Mouse (Mus musculus): Measurements from ENCODE around the gene Spata17.
A peak's percentile ranks its signal among the peaks of the same experiment; 100 is the strongest.

The Spata17 gene

GRCm38 (mm10) chr1:187053862-187054261 lies 161.4 kb downstream of the Spata17 start:
- no peak overlapping the region for H3K4me3 ChIP-seq (replicated peaks; ENCODE audit: low read length)
- TF ChIP-seq NANOG (IDR thresholded peaks at IDR 0.05; ENCODE audit: borderline replicate concordance, low read length) (no peak), POU5F1 (IDR thresholded peaks at IDR 0.05; ENCODE audit: borderline replicate concordance, low read length) (no peak), CTCF (conservative IDR thresholded peaks at IDR 0.05; ENCODE audit: low read length) (no peak)
- H3K9me3 ChIP-seq (ENCODE audit: low read length): no peaks in the 10 kb centered on the region
- H3K4me1 ChIP-seq (replicated peaks; ENCODE audit: low read depth, low read length): no peaks in the 10 kb centered on the region
- no peaks in the 10 kb centered on the region for H3K36me3 ChIP-seq (ENCODE audit: insufficient read depth, low read length)
- H3K27me3 ChIP-seq (ENCODE audit: insufficient read depth, low read length): no peaks in the 10 kb centered on the region

- TF ChIP-seq NANOG (IDR thresholded peaks at IDR 0.05; ENCODE audit: borderline replicate concordance, low read length) (no peak), POU5F1 (IDR thresholded peaks at IDR 0.05; ENCODE audit: borderline replicate concordance, low read length) (no peak), CTCF (conservative IDR thresholded peaks at IDR 0.05; ENCODE audit: low read length) (no peak)
- H3K27me3 ChIP-seq (ENCODE audit: insufficient read depth, low read length): no peaks in the 10 kb centered on the region
These were observed 162.7 kb downstream of the Spata17 start for GRCm38 (mm10) chr1:187052532-187052931.

GRCm38 (mm10) chr1:187051296-187051695 lies 164.0 kb downstream of the Spata17 start:
- no peak for TF ChIP-seq POU5F1 (IDR thresholded peaks at IDR 0.05; ENCODE audit: borderline replicate concordance, low read length)
- TF ChIP-seq CTCF (conservative IDR thresholded peaks at IDR 0.05; ENCODE audit: low read length): no peak
- no peak for TF ChIP-seq NANOG (IDR thresholded peaks at IDR 0.05; ENCODE audit: borderline replicate concordance, low read length)
- Histone ChIP-seq H3K27me3 (ENCODE audit: insufficient read depth, low read length) (no peaks in the 10 kb centered on the region), H3K36me3 (ENCODE audit: insufficient read depth, low read length) (no peaks in the 10 kb centered on the region), H3K4me1 (replicated peaks; ENCODE audit: low read depth, low read length) (no peaks in the 10 kb centered on the region), H3K4me3 (replicated peaks; ENCODE audit: low read length) (no peak overlapping the region), H3K9me3 (ENCODE audit: low read length) (no peaks in the 10 kb centered on the region)

More at GRCm38 (mm10) chr1:187052532-187052931, 162.7 kb downstream of the Spata17 start:
- Histone ChIP-seq H3K4me3 (replicated peaks; ENCODE audit: low read length) (no peak overlapping the region), H3K9me3 (ENCODE audit: low read length) (no peaks in the 10 kb centered on the region), H3K4me1 (replicated peaks; ENCODE audit: low read depth, low read length) (no peaks in the 10 kb centered on the region), H3K36me3 (ENCODE audit: insufficient read depth, low read length) (no peaks in the 10 kb centered on the region)

GRCm38 (mm10) chr1:187048681-187049288 lies 166.5 kb downstream of the Spata17 start:
- no peak for TF ChIP-seq POU5F1 (IDR thresholded peaks at IDR 0.05; ENCODE audit: borderline replicate concordance, low read length)
- no peak for TF ChIP-seq NANOG (IDR thresholded peaks at IDR 0.05; ENCODE audit: borderline replicate concordance, low read length)
- no peak for TF ChIP-seq CTCF (conservative IDR thresholded peaks at IDR 0.05; ENCODE audit: low read length)
- Histone ChIP-seq H3K4me3 (replicated peaks; ENCODE audit: low read length) (no peak overlapping the region), H3K27me3 (ENCODE audit: insufficient read depth, low read length) (no peaks in the 10 kb centered on the region), H3K9me3 (ENCODE audit: low read length) (no peaks in the 10 kb centered on the region), H3K36me3 (ENCODE audit: insufficient read depth, low read length) (no peaks in the 10 kb centered on the region), H3K4me1 (replicated peaks; ENCODE audit: low read depth, low read length) (no peaks in the 10 kb centered on the region)

- no peak overlapping the region for H3K4me3 ChIP-seq (replicated peaks; ENCODE audit: low read length)
- no peak for TF ChIP-seq POU5F1 (IDR thresholded peaks at IDR 0.05; ENCODE audit: borderline replicate concordance, low read length)
- no peaks in the 10 kb centered on the region for H3K4me1 ChIP-seq (replicated peaks; ENCODE audit: low read depth, low read length)
- no peaks in the 10 kb centered on the region for H3K36me3 ChIP-seq (ENCODE audit: insufficient read depth, low read length)
- no peaks in the 10 kb centered on the region for H3K9me3 ChIP-seq (ENCODE audit: low read length)
- H3K27me3 ChIP-seq (ENCODE audit: insufficient read depth, low read length): no peaks in the 10 kb centered on the region
These were observed 170.5 kb downstream of the Spata17 start for GRCm38 (mm10) chr1:187044726-187045125.

GRCm38 (mm10) chr1:187039801-187040200 lies 175.5 kb downstream of the Spata17 start:
- TF ChIP-seq CTCF (conservative IDR thresholded peaks at IDR 0.05; ENCODE audit: low read length) (no peak), POU5F1 (IDR thresholded peaks at IDR 0.05; ENCODE audit: borderline replicate concordance, low read length) (no peak), NANOG (IDR thresholded peaks at IDR 0.05; ENCODE audit: borderline replicate concordance, low read length) (no peak)
- Histone ChIP-seq H3K36me3 (ENCODE audit: insufficient read depth, low read length) (no peaks in the 10 kb centered on the region), H3K4me1 (replicated peaks; ENCODE audit: low read depth, low read length) (no peaks in the 10 kb centered on the region), H3K4me3 (replicated peaks; ENCODE audit: low read length) (no peak overlapping the region), H3K27me3 (ENCODE audit: insufficient read depth, low read length) (no peaks in the 10 kb centered on the region), H3K9me3 (ENCODE audit: low read length) (no peaks in the 10 kb centered on the region)

GRCm38 (mm10) chr1:187035785-187036184 lies 179.5 kb downstream of the Spata17 start:
- Histone ChIP-seq H3K4me1 (replicated peaks; ENCODE audit: low read depth, low read length) (no peaks in the 10 kb centered on the region), H3K4me3 (replicated peaks; ENCODE audit: low read length) (no peak overlapping the region), H3K27me3 (ENCODE audit: insufficient read depth, low read length) (peaks cover 5% of the 10 kb centered on the region; the same call in 1 of the 2 replicates), H3K9me3 (ENCODE audit: low read length) (no peaks in the 10 kb centered on the region), H3K36me3 (ENCODE audit: insufficient read depth, low read length) (no peaks in the 10 kb centered on the region)
- TF ChIP-seq CTCF (conservative IDR thresholded peaks at IDR 0.05; ENCODE audit: low read length) (no peak), POU5F1 (IDR thresholded peaks at IDR 0.05; ENCODE audit: borderline replicate concordance, low read length) (no peak), NANOG (IDR thresholded peaks at IDR 0.05; ENCODE audit: borderline replicate concordance, low read length) (no peak)

- no peak overlapping the region for H3K4me3 ChIP-seq (replicated peaks; ENCODE audit: low read length)
- H3K36me3 ChIP-seq (ENCODE audit: insufficient read depth, low read length): no peaks in the 10 kb centered on the region
- peaks cover 5% of the 10 kb centered on the region; the same call in 1 of the 2 replicates for H3K27me3 ChIP-seq (ENCODE audit: insufficient read depth, low read length)
- TF ChIP-seq CTCF (conservative IDR thresholded peaks at IDR 0.05; ENCODE audit: low read length): peak; percentile 86
- TF ChIP-seq NANOG (IDR thresholded peaks at IDR 0.05; ENCODE audit: borderline replicate concordance, low read length): no peak
- H3K9me3 ChIP-seq (ENCODE audit: low read length): no peaks in the 10 kb centered on the region
- H3K4me1 ChIP-seq (replicated peaks; ENCODE audit: low read depth, low read length): no peaks in the 10 kb centered on the region
These were observed 183.5 kb downstream of the Spata17 start for GRCm38 (mm10) chr1:187031796-187032195.

GRCm38 (mm10) chr1:187028841-187029240 lies 186.4 kb downstream of the Spata17 start:
- H3K36me3 ChIP-seq (ENCODE audit: insufficient read depth, low read length): no peaks in the 10 kb centered on the region
- peaks cover 5% of the 10 kb centered on the region; the same call in 1 of the 2 replicates for H3K27me3 ChIP-seq (ENCODE audit: insufficient read depth, low read length)
- H3K9me3 ChIP-seq (ENCODE audit: low read length): no peaks in the 10 kb centered on the region
- no peak overlapping the region for H3K4me3 ChIP-seq (replicated peaks; ENCODE audit: low read length)
- H3K4me1 ChIP-seq (replicated peaks; ENCODE audit: low read depth, low read length): no peaks in the 10 kb centered on the region
- TF ChIP-seq CTCF (conservative IDR thresholded peaks at IDR 0.05; ENCODE audit: low read length): no peak
- no peak for TF ChIP-seq NANOG (IDR thresholded peaks at IDR 0.05; ENCODE audit: borderline replicate concordance, low read length)
- TF ChIP-seq POU5F1 (IDR thresholded peaks at IDR 0.05; ENCODE audit: borderline replicate concordance, low read length): no peak

Measured in E14TG2a.4 (cell line).